Mouse (Mus musculus): Measurements from ENCODE around the gene Ggta1. TPM values are rescaled to one million over a fixed set of nuclear protein-coding genes. Genes with fewer than 3 reads are reported as not detected.

The Ggta1 gene
- total and polyA plus RNA-seq, 2 experiments from 2014 or later, result 3.2 to 11.8 TPM

DNA sequence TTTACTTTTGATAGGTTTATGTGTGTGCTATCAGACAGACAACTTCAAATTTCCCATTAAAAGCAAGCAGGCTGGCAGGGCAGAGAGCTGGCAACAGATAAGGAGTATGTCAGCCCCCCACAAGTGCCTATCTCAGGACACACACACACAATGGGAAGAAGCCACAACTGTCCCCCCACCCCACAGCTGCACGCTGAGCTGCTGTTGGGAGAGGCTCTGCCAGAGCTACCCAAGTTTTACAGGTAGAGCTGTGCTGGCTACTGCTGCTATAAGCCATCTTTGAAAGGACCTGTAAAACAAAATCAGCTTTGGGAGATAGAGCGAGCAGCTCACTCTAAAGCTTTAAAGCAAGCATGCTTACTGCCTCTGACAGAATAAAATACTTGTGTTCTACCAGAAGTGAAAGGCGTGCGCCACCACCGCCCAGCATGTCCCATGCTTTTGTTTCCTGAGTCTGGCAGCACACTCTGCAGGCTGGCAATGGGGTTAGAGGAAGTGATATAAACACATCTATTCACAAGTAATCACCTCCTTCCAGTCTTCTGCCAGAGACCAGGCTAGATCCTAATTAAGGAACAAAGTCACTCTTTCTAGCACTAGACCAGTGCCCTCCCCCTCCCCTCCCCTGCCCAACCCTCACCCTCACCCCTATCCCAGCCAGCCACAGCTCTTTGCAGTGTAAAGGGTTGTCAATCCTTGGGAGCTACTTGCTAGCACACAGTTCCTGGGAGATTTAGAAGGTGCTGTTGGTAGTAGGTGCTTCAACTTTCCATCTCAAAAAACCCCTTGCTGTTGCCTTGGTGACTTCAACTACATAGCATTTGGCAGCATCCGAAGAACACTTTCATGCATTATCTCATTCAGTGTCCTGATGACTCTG lies 43.5 kb upstream of the Ggta1 start:
- Histone ChIP-seq H3K36me3 (ENCODE audit: insufficient read depth, low read length) (no peaks in the 10 kb centered on the region), H3K27me3 (ENCODE audit: insufficient read depth, low read length) (no peaks in the 10 kb centered on the region), H3K4me3 (ENCODE audit: low read length) (no peak overlapping the region), H3K9me3 (ENCODE audit: low read length) (no peaks in the 10 kb centered on the region), H3K27ac (no peak overlapping the region; the same call in 1 of the 2 replicates), H3K4me1 (ENCODE audit: insufficient read depth, low read length) (no peaks in the 10 kb centered on the region; the same call in 1 of the 2 replicates), H3K4me2 (ENCODE audit: low read depth, low read length) (no peak overlapping the region), H3K9ac (replicated peaks; ENCODE audit: low read length) (no peak overlapping the region)
- DNase-seq (ENCODE audit: low spot score) (peak; percentile 21), ATAC-seq (peak; percentile 27; the same call in 1 of the 2 replicates)
- WGBS, result 47% methylated on average over 6 of the region's 6 CpGs
- TF ChIP-seq CTCF (IDR thresholded peaks at IDR 0.05; ENCODE audit: low read depth), result no peak

DNA sequence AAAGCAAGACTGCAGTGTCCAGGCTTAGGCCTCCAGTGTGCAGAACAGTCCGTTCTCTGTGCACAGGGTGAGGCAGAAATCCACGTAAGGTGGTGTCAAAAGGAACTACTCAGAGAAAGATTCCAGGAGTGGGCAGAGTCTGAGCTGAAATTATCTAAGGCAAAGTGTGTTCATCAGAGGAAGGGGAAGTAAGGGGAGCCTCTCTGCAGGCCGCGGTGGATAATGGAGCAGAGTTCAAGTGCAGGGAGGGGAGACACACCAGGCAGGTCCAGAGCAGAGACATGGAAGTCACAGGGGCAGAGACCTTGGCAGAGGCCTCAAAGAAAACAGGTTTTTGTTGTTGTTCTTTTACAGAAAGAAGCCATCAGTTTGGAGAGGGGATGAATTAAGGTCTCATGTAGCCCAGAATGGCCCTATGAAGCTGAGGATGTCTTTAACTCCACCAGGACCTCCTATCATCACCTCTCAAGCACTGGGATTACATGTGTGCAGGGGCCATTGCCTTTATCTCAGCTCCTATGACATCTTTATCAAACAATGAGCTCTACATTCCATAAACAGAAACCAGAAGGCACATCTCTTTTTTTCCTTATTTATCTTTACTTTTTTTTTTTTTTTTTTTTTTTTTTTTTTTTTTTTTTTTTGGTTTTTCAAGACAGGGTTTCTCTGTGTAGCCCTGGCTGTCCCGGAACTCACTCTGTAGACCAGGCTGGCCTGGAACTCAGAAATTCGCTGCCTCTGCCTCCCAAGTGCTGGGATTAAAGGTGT lies 42.7 kb upstream of the Ggta1 start:
- no peak for DNase-seq (ENCODE audit: low spot score)
- 90% methylated on average over 6 of the region's 6 CpGs for WGBS
- H3K27me3 ChIP-seq (ENCODE audit: insufficient read depth, low read length), result no peaks in the 10 kb centered on the region
- no peak overlapping the region for H3K9ac ChIP-seq (replicated peaks; ENCODE audit: low read length)
- H3K27ac ChIP-seq, result no peak overlapping the region
- H3K9me3 ChIP-seq (ENCODE audit: low read length), result no peaks in the 10 kb centered on the region
- TF ChIP-seq CTCF (IDR thresholded peaks at IDR 0.05; ENCODE audit: low read depth), result no peak
- H3K36me3 ChIP-seq (ENCODE audit: insufficient read depth, low read length), result no peaks in the 10 kb centered on the region
- H3K4me2 ChIP-seq (ENCODE audit: low read depth, low read length), result no peak overlapping the region
- H3K4me3 ChIP-seq (ENCODE audit: low read length), result no peak overlapping the region
- ATAC-seq, result no peak
- H3K4me1 ChIP-seq (ENCODE audit: insufficient read depth, low read length), result no peaks in the 10 kb centered on the region; the same call in 1 of the 2 replicates

DNA sequence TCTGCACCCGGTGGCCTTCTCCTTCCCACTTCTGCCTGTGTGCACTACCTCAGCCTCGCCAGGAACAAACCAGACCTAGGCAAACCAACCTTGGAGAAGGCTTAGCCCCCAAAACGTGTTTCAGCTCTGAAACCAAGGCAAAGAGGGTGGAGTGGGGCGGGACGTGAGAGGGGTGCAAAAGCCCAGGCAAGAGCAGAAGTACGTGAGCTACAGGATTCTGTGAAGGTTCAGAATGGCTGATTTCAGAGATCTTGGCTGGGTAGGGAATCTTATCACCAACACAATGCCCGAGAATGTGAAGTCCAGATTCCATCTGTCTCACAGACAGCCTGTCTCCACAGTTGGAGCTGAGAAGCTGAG lies 41.4 kb upstream of the Ggta1 start:
- no peak overlapping the region for H3K27ac ChIP-seq
- no peaks in the 10 kb centered on the region for H3K9me3 ChIP-seq (ENCODE audit: low read length)
- 84% methylated on average over 7 of the region's 7 CpGs for WGBS
- H3K27me3 ChIP-seq (ENCODE audit: insufficient read depth, low read length), result no peaks in the 10 kb centered on the region
- ATAC-seq, result no peak
- DNase-seq (ENCODE audit: low spot score), result no peak
- H3K36me3 ChIP-seq (ENCODE audit: insufficient read depth, low read length), result no peaks in the 10 kb centered on the region
- H3K4me2 ChIP-seq (ENCODE audit: low read depth, low read length), result no peak overlapping the region
- no peak overlapping the region for H3K4me3 ChIP-seq (ENCODE audit: low read length)
- H3K9ac ChIP-seq (replicated peaks; ENCODE audit: low read length), result no peak overlapping the region
- no peak for TF ChIP-seq CTCF (IDR thresholded peaks at IDR 0.05; ENCODE audit: low read depth)
- no peaks in the 10 kb centered on the region; the same call in 1 of the 2 replicates for H3K4me1 ChIP-seq (ENCODE audit: insufficient read depth, low read length)

DNA sequence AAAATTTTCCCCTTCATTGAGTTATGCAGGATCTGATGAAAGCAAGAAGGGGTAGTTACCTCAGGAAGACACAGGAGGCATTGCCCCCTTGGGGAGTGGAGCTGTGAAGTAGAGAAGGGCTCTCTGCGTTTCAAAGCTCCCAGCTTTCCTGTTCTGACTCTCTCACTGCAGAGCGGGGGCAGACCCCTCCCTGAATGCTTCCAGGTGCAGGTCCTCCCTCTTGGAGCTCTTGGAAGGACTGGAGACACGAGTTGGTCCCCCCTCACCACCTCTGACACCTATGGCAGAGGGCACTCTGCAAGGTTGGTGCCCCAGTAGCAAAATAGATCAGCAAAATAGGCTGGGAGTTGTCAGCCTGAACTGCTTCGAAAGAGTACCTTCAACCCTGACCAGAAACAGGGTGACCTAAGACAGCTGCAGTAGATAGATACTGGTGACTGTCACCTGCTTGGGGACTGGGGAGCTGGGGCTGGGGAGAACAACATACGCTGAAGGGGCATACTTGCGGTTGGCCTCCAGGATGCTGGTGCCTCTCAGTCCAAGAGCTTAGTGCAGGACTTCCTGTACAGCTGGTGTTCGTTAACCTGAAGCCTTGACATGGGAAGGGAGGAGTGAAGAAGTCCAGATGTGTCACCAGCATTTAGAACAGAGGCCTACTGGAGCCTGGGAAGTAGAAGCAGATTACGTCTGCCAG lies 40.8 kb upstream of the Ggta1 start:
- H3K4me2 ChIP-seq (ENCODE audit: low read depth, low read length), result no peak overlapping the region
- no peak overlapping the region for H3K4me3 ChIP-seq (ENCODE audit: low read length)
- no peak overlapping the region for H3K27ac ChIP-seq
- DNase-seq (ENCODE audit: low spot score) (no peak), ATAC-seq (no peak)
- no peak for TF ChIP-seq CTCF (IDR thresholded peaks at IDR 0.05; ENCODE audit: low read depth)
- H3K27me3 ChIP-seq (ENCODE audit: insufficient read depth, low read length), result no peaks in the 10 kb centered on the region
- H3K36me3 ChIP-seq (ENCODE audit: insufficient read depth, low read length), result no peaks in the 10 kb centered on the region
- no peak overlapping the region for H3K9ac ChIP-seq (replicated peaks; ENCODE audit: low read length)
- H3K4me1 ChIP-seq (ENCODE audit: insufficient read depth, low read length), result no peaks in the 10 kb centered on the region; the same call in 1 of the 2 replicates
- no peaks in the 10 kb centered on the region for H3K9me3 ChIP-seq (ENCODE audit: low read length)
- WGBS, result 77% methylated on average over 8 of the region's 8 CpGs

DNA sequence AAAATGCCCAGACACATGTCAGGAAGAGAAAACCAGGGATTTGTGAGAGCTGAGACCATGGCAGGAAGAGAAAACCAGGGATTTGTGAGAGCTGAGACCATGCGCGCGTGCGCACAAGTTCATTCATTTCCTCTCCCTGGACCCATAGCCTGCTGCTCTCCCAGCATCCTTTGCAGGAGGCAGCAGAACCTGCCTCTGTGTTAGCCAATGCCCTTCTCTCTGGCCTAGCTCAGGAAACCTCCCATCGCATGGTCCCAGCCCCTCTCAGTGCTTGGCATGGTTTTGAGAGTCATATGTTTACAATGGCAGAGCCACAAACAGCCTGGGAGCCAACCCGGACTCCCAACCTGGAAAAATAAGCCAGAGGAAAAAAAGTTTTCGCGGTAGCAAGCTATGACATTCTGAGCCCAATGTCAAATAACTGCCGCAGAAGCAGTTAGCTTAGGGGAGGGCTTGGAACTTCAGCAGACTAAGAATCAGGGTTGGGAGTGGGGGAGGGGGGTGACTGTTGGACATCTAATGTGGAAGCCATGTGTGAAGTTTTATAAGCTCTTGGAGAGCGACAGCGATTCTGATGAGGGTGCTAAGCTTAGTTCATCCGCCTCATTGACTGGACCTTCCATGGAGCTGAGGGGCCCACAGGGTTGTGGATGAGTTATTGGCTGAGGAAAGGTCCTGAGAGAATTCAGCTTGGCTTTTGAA lies 40.1 kb upstream of the Ggta1 start:
- H3K9me3 ChIP-seq (ENCODE audit: low read length), result no peaks in the 10 kb centered on the region
- no peaks in the 10 kb centered on the region for H3K36me3 ChIP-seq (ENCODE audit: insufficient read depth, low read length)
- no peak overlapping the region for H3K4me3 ChIP-seq (ENCODE audit: low read length)
- H3K27me3 ChIP-seq (ENCODE audit: insufficient read depth, low read length), result no peaks in the 10 kb centered on the region
- no peak overlapping the region for H3K9ac ChIP-seq (replicated peaks; ENCODE audit: low read length)
- WGBS, result 77% methylated on average over 12 of the region's 12 CpGs
- no peak overlapping the region for H3K4me2 ChIP-seq (ENCODE audit: low read depth, low read length)
- no peak for ATAC-seq
- TF ChIP-seq CTCF (IDR thresholded peaks at IDR 0.05; ENCODE audit: low read depth), result no peak
- H3K4me1 ChIP-seq (ENCODE audit: insufficient read depth, low read length), result no peaks in the 10 kb centered on the region; the same call in 1 of the 2 replicates
- DNase-seq (ENCODE audit: low spot score), result no peak
- no peak overlapping the region for H3K27ac ChIP-seq

DNA sequence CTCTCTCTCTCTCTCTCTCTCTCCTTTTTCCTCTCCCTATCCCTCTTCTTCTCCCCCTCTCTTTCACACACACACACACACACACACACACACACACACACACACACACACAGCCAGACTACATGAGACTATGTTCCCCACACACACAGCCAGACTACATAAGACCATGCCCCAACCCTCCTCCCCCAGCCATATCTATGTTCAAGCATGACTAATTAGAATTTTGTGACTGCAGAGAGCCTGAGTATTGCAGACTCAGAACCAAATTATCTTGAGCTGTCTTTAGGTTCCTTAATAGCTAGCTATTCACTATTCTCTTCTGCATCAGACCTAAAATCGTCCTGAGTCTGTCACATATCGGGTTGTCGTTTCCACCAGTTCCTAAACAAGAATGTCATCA lies 39.5 kb upstream of the Ggta1 start:
- no peaks in the 10 kb centered on the region; the same call in 1 of the 2 replicates for H3K4me1 ChIP-seq (ENCODE audit: insufficient read depth, low read length)
- WGBS, result 78% methylated on average over 3 of the region's 3 CpGs
- TF ChIP-seq CTCF (IDR thresholded peaks at IDR 0.05; ENCODE audit: low read depth), result no peak
- H3K4me3 ChIP-seq (ENCODE audit: low read length), result no peak overlapping the region
- DNase-seq (ENCODE audit: low spot score) (no peak), ATAC-seq (no peak)
- H3K27me3 ChIP-seq (ENCODE audit: insufficient read depth, low read length), result no peaks in the 10 kb centered on the region
- H3K9me3 ChIP-seq (ENCODE audit: low read length), result no peaks in the 10 kb centered on the region
- no peak overlapping the region for H3K9ac ChIP-seq (replicated peaks; ENCODE audit: low read length)
- no peak overlapping the region for H3K4me2 ChIP-seq (ENCODE audit: low read depth, low read length)
- H3K27ac ChIP-seq, result no peak overlapping the region
- no peaks in the 10 kb centered on the region for H3K36me3 ChIP-seq (ENCODE audit: insufficient read depth, low read length)
